Mouse (Mus musculus) kidney, postnatal 14 days (tissue): ENCODE data around the gene Crtac1.

Source experiments
- DNase-seq: peaks from one replicate; pipeline ENCODE4 v3.0.0; 2022; ENCODE audit warnings: mixed read lengths

The Crtac1 gene

GRCm38 (mm10) chr19:42415042-42415441, 16.5 kb downstream of the Crtac1 start:
- no peak for DNase-seq

- no peak for DNase-seq
Observed at GRCm38 (mm10) chr19:42409856-42410255, 21.7 kb downstream of the Crtac1 start.

- DNase-seq = no peak
Observed at GRCm38 (mm10) chr19:42409226-42409625, 22.4 kb downstream of the Crtac1 start.

GRCm38 (mm10) chr19:42404364-42404763, 27.2 kb downstream of the Crtac1 start:
- no peak for DNase-seq

- DNase-seq = no peak
Observed at GRCm38 (mm10) chr19:42399974-42400373, 31.6 kb downstream of the Crtac1 start.

- peak; percentile 58 for DNase-seq
Observed at GRCm38 (mm10) chr19:42397281-42397680, 34.3 kb downstream of the Crtac1 start.

GRCm38 (mm10) chr19:42394848-42395534, 36.6 kb downstream of the Crtac1 start:
- no peak for DNase-seq

- no peak for DNase-seq
Observed at GRCm38 (mm10) chr19:42393920-42394319, 37.7 kb downstream of the Crtac1 start.

- DNase-seq = no peak
Observed at GRCm38 (mm10) chr19:42392094-42392493, 39.5 kb downstream of the Crtac1 start.

- no peak for DNase-seq
Observed at GRCm38 (mm10) chr19:42389574-42389973, 42.0 kb downstream of the Crtac1 start.

GRCm38 (mm10) chr19:42384981-42385598, 46.5 kb downstream of the Crtac1 start:
- DNase-seq = no peak

GRCm38 (mm10) chr19:42380981-42381373, 50.6 kb downstream of the Crtac1 start:
- DNase-seq = no peak

- DNase-seq = no peak
Observed at GRCm38 (mm10) chr19:42380321-42380980, 51.1 kb downstream of the Crtac1 start.

GRCm38 (mm10) chr19:42379798-42380197, 51.8 kb downstream of the Crtac1 start:
- no peak for DNase-seq

GRCm38 (mm10) chr19:42377206-42377605, 54.4 kb downstream of the Crtac1 start:
- DNase-seq = no peak

GRCm38 (mm10) chr19:42363551-42363950, 68.0 kb downstream of the Crtac1 start:
- no peak for DNase-seq

- no peak for DNase-seq
Observed at GRCm38 (mm10) chr19:42358406-42358805, 73.2 kb downstream of the Crtac1 start.

GRCm38 (mm10) chr19:42356854-42357253, 74.7 kb downstream of the Crtac1 start:
- no peak for DNase-seq

GRCm38 (mm10) chr19:42355476-42355875, 76.1 kb downstream of the Crtac1 start:
- no peak for DNase-seq

- no peak for DNase-seq
Observed at GRCm38 (mm10) chr19:42341183-42341582, 90.4 kb downstream of the Crtac1 start.

- DNase-seq = no peak
Observed at GRCm38 (mm10) chr19:42332081-42332736, 99.4 kb downstream of the Crtac1 start.

- DNase-seq = no peak
Observed at GRCm38 (mm10) chr19:42331446-42331845, 100.1 kb downstream of the Crtac1 start.

GRCm38 (mm10) chr19:42328160-42328559, 103.4 kb downstream of the Crtac1 start:
- DNase-seq = no peak

- peak; percentile 81 for DNase-seq
Observed at GRCm38 (mm10) chr19:42325894-42326293, 105.7 kb downstream of the Crtac1 start.
